Mouse (Mus musculus) kidney, embryonic 14.5 days (tissue): ENCODE data around the gene Dock10. TPM values are rescaled to one million over a fixed set of nuclear protein-coding genes. Genes with fewer than 3 reads are reported as not detected.

Experiments
- ATAC-seq: fragments of 200-750 bp; cut with Nextera tagmentation; 2 replicates; pipeline ENCODE4 v1.8.0; 2017; ENCODE audit warnings: moderate number of reproducible peaks, mild to moderate bottlenecking, moderate TSS enrichment, moderate library complexity; ENCODE audit not compliant: low FRiP score, low TSS enrichment
- H3K27ac ChIP-seq: fragments of 300-500 bp; sonication (generic); 2 replicates; pipeline ENCODE4 v1.5.1; 2014; ENCODE audit warnings: low read depth, mild to moderate bottlenecking, low read length, moderate library complexity, mixed read lengths
- H3K27me3 ChIP-seq: fragments of 300-500 bp; sonication (generic); 2 replicates; pipeline ENCODE4 v1.6.1; 2014; ENCODE audit warnings: mild to moderate bottlenecking, low read length; ENCODE audit not compliant: control insufficient read depth, insufficient read depth
- H3K36me3 ChIP-seq: fragments of 300-500 bp; sonication (generic); 2 replicates; pipeline ENCODE4 v1.6.1; 2014; ENCODE audit warnings: low read length, mixed read lengths; ENCODE audit not compliant: control insufficient read depth, insufficient read depth
- H3K4me1 ChIP-seq: fragments of 300-500 bp; sonication (generic); 2 replicates; pipeline ENCODE4 v1.6.1; 2014; ENCODE audit warnings: low read length, mixed read lengths; ENCODE audit not compliant: control insufficient read depth, insufficient read depth
- H3K4me2 ChIP-seq: fragments of 300-500 bp; sonication (generic); replicated peaks from 2 replicates; pipeline ENCODE4 v1.6.1; 2014; ENCODE audit warnings: low read depth, mild to moderate bottlenecking, low read length
- H3K4me3 ChIP-seq: fragments of 300-500 bp; sonication (generic); 2 replicates; pipeline ENCODE4 v1.5.1; 2014; ENCODE audit warnings: mild to moderate bottlenecking, low read length
- H3K9ac ChIP-seq: fragments of 300-500 bp; sonication (generic); 2 replicates; pipeline ENCODE4 v1.6.1; 2014; ENCODE audit warnings: low read depth, mild to moderate bottlenecking, low read length, moderate library complexity
- H3K9me3 ChIP-seq: fragments of 300-500 bp; sonication (generic); 2 replicates; pipeline ENCODE4 v1.6.1; 2016; ENCODE audit warnings: low read length; ENCODE audit not compliant: control insufficient read depth
- WGBS: fragments of 180-500 bp; shearing (Covaris S2); extraction: QIAGEN DNeasy Blood & Tissue Kit; methylation state at CpG from one replicate; pipeline ENCODE4 v1.1.7; 2014; 5-methylcytosine and 5-hydroxymethylcytosine counted together
- polyA plus RNA-seq: library from polyadenylated mRNA; unstranded; fragments of >200 nt; fragmentation: Nextera tagmentation; extraction: Ambion mirVana; gene quantifications from 2 replicates; pipeline ENCODE4 v1.2.1, GENCODE M21; 2014

Dock10 gene
- polyA plus RNA-seq, 1 experiment from 2014 or later, result 7.1 TPM

DNA sequence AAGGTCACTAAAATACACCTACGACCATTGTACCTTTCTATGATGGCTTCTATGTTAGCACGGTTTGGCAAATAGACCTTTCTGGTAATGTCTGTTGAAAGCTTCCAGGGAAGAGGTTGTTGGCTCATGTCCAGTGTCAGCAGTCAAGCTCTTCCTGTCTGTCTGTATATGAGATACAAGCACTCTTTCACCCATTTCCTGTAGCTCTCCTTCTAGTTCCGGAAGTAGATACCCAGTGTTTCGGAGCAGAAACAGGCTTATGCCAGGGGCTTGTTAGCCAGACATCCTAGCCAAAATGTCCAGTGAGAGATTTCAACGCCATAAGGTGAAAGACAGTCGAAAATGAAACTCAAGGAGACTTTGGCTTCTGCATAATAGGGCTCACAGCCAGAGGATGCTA lies 38.9 kb downstream of the Dock10 start:
- no peak overlapping the region for H3K27ac ChIP-seq
- no peaks in the 10 kb centered on the region for H3K27me3 ChIP-seq
- no peak for ATAC-seq
- H3K4me1 ChIP-seq, result no peaks in the 10 kb centered on the region
- WGBS, result 80% methylated on average over 6 of the region's 6 CpGs
- H3K9ac ChIP-seq, result no peak overlapping the region
- H3K4me2 ChIP-seq, result no peak overlapping the region
- no peaks in the 10 kb centered on the region for H3K36me3 ChIP-seq
- H3K4me3 ChIP-seq, result no peak overlapping the region
- H3K9me3 ChIP-seq, result no peaks in the 10 kb centered on the region

DNA sequence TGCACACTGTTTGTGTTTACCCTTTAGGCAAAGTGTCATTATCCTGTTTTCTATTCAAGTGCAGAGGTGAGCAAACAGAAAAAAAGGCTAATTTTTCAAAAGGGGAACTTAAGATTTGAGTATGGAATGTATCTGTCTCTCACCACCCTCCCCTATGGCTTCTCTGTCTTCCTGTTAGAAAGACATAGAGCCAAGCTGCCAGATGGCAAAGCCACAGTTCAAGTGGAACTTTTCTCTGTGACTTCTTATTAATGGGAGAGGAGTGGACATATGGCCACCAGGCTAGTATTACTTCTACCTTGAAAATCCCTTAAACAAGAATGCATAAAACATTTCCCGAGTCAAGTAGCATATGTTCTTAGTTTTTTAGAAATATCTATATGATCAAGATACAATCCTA lies 39.7 kb downstream of the Dock10 start:
- WGBS, result 95% methylated on average over 1 of the region's 1 CpGs
- no peak for ATAC-seq
- no peak overlapping the region for H3K4me2 ChIP-seq
- no peak overlapping the region for H3K4me3 ChIP-seq
- no peak overlapping the region for H3K9ac ChIP-seq
- no peaks in the 10 kb centered on the region for H3K9me3 ChIP-seq
- no peak overlapping the region for H3K27ac ChIP-seq
- no peaks in the 10 kb centered on the region for H3K4me1 ChIP-seq
- no peaks in the 10 kb centered on the region for H3K27me3 ChIP-seq
- H3K36me3 ChIP-seq, result no peaks in the 10 kb centered on the region

DNA sequence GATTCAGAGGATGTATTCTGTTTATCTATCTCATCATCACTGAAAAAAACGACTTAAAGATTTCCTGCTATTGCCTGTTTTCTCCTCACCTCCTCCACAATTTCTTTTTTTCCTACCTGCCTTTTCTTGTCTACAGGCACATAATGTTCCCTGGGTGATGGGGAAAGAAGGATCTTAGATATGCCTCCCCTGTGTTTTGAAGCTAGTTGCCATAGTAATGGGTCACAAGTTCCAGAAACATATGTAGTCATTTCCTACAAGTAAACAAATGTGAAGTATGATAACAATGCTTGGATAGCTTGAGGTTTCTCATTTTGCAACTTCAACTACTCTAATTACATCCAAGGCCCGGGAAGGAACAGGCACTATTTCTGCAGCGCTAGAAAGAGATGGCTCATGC lies 42.4 kb downstream of the Dock10 start:
- Histone ChIP-seq H3K27me3 (no peaks in the 10 kb centered on the region), H3K4me2 (no peak overlapping the region), H3K27ac (no peak overlapping the region), H3K4me1 (no peaks in the 10 kb centered on the region), H3K4me3 (no peak overlapping the region), H3K9me3 (no peaks in the 10 kb centered on the region), H3K9ac (no peak overlapping the region), H3K36me3 (no peaks in the 10 kb centered on the region)
- ATAC-seq, result no peak
- WGBS, result 71% methylated on average over 3 of the region's 3 CpGs

DNA sequence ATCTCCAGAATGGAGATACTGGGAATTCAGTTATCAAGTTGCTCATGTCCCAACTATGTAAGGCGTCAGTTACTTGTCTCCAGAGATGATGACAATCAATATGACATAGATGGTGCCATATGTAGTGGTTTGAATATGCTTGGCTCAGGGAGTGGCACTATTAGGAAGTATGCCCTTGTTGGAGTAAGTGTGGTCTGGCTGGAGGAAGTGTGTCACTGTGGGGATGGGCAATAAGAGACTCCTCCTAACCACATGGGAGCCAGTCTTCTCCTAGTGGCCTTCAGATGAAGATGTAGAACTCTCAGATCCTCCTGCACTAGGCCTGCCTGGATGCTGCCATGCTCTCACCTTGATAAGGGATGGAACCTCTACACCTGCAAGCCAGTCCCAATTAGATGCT lies 44.4 kb downstream of the Dock10 start:
- Histone ChIP-seq H3K4me1 (no peaks in the 10 kb centered on the region), H3K9me3 (no peaks in the 10 kb centered on the region), H3K27me3 (no peaks in the 10 kb centered on the region), H3K36me3 (no peaks in the 10 kb centered on the region), H3K27ac (no peak overlapping the region), H3K9ac (no peak overlapping the region), H3K4me2 (no peak overlapping the region), H3K4me3 (no peak overlapping the region)
- WGBS, result 96% methylated on average over 1 of the region's 1 CpGs
- no peak for ATAC-seq

DNA sequence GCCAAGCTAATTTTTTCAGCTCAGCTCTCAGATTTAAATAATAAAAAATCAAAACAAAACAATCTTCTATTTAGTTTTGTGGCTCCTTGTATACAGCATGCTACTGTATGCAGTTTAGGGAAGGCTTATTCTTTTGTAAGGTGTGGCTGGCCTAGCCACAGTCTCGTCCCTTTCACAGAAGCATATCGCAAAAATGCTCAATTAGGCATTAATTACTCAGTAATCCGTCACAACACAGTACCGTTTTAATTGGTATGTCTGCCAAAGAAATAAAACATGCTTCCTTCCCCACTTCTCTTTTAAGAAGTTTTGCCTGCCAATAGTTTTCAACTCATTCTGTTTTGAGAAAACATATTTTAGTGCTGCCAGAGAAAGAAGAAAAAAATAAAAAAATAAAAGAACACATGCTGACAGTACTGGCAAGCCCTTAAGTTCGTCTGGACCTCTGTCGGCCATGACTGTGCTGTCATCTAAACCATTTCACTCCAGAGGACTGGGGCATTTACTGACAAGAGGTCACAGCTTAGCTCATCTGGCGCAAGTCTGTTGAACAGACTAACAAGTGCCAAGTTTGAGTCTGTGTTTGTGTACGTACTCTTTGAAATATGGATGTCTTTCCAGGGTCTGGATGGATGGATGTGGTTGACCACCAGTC lies 47.6 kb downstream of the Dock10 start:
- H3K4me1 ChIP-seq, result no peaks in the 10 kb centered on the region
- H3K36me3 ChIP-seq, result no peaks in the 10 kb centered on the region
- H3K9ac ChIP-seq, result no peak overlapping the region
- WGBS, result 58% methylated on average over 8 of the region's 8 CpGs
- no peak overlapping the region for H3K27ac ChIP-seq
- no peaks in the 10 kb centered on the region for H3K27me3 ChIP-seq
- H3K4me2 ChIP-seq, result no peak overlapping the region
- no peak for ATAC-seq
- H3K9me3 ChIP-seq, result no peaks in the 10 kb centered on the region
- no peak overlapping the region for H3K4me3 ChIP-seq

DNA sequence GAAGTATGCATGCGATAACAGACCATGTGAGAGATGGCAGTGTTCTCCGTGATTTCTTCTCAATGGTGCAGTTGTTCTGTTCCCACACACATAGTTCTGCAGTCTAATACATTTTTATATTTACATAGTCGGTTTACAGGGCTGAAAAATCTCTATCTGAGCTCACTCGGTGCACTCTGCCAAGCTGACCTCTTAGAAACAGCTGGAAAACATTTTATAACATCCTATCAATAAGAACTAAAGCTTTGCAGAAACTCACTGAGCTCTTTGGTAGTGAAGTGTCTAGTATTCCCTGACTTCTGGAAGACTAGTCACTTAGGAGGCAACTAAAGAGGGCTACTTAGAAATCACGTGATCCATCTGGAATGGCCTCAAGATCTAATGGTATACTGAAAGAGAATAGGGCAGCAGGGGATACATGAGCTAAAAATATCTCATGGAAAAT lies 48.2 kb downstream of the Dock10 start:
- Histone ChIP-seq H3K4me3 (no peak overlapping the region), H3K9ac (no peak overlapping the region), H3K4me2 (no peak overlapping the region), H3K27ac (no peak overlapping the region), H3K4me1 (no peaks in the 10 kb centered on the region), H3K27me3 (no peaks in the 10 kb centered on the region), H3K9me3 (no peaks in the 10 kb centered on the region), H3K36me3 (no peaks in the 10 kb centered on the region)
- WGBS, result 62% methylated on average over 5 of the region's 5 CpGs
- ATAC-seq, result no peak

DNA sequence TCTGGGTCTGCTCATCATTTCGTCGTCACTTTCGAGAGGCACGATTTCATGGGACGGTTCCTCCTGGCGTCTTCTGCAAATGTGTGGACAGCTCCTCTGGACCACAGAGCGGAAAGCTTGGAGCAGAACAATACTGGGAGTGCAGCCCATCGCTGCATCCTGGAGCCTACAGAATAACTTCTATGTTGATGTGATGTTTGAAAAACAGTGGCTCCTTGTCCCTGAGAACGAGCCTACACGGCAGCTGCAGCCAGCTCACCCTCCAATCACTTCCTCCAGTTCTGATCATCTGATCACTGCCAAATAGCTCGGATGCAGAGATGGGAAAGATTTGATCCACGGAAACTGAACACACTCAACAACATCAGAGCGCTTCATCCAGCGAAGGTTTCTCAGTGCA lies 49.0 kb downstream of the Dock10 start:
- H3K4me1 ChIP-seq, result no peaks in the 10 kb centered on the region
- 79% methylated on average over 14 of the region's 14 CpGs for WGBS
- no peak for ATAC-seq
- no peaks in the 10 kb centered on the region for H3K36me3 ChIP-seq
- H3K27ac ChIP-seq, result no peak overlapping the region
- no peak overlapping the region for H3K9ac ChIP-seq
- H3K9me3 ChIP-seq, result no peaks in the 10 kb centered on the region
- H3K4me3 ChIP-seq, result no peak overlapping the region
- H3K4me2 ChIP-seq, result no peak overlapping the region
- no peaks in the 10 kb centered on the region for H3K27me3 ChIP-seq

DNA sequence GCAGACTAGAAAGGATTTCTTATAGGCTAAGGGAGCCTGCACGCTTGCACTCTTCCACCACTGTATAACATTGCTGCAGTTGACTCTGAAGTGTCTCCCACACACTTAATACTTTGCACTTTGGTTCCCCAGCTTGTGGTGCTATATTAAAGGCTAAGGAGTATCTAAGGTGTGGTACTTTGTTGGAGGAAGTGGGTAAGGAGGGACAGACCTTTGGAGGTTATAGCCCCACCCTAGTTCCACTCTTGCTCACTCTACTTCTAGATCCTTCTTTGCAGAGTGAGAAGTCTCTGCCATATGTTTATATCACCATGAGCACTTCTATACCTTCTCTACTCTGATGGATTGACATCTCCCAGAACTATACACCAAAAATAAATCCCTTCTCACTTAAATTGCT lies 55.0 kb downstream of the Dock10 start:
- WGBS, result 92% methylated on average over 1 of the region's 1 CpGs

DNA sequence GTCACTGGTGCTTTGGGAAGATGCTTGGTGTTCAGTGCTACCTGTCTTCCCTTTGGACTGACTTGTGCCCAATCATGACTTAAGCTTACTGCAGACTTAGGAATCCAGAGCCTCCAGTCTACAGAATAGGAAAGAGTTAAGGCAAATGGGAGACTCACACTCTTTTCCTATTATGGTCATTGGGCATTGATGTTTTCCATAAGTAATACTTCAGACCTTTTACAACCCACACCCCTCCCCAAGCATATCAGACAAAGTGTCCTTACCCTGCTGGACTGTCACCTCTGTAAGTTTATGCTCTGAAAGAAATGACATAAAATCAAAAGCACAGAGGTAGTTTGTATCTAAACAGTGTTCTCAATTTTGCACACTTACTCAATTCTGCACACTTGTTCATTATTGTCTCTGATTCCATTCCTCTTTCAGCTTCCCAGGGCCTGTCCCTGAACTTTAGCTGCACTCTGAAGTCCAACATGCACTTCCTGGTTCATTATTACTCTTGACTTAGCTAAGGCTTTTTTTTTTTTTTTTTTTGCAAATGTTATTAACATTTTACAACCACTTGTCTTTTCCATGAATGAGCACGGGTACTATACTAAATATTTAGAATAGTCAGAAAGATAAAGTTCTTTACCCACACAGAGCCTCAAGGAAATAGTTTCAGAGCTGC lies 82.2 kb downstream of the Dock10 start:
- Histone ChIP-seq H3K4me2 (no peak overlapping the region), H3K9ac (no peak overlapping the region), H3K4me1 (no peaks in the 10 kb centered on the region), H3K9me3 (no peaks in the 10 kb centered on the region), H3K36me3 (no peaks in the 10 kb centered on the region), H3K27ac (no peak overlapping the region), H3K4me3 (no peak overlapping the region), H3K27me3 (no peaks in the 10 kb centered on the region)
- ATAC-seq, result no peak
- WGBS, result 58% methylated on average over 1 of the region's 1 CpGs

More for the DNA sequence above, 55.0 kb downstream of the Dock10 start:
- no peaks in the 10 kb centered on the region for H3K36me3 ChIP-seq
- no peaks in the 10 kb centered on the region for H3K27me3 ChIP-seq
- H3K4me1 ChIP-seq, result no peaks in the 10 kb centered on the region
- H3K4me3 ChIP-seq, result no peak overlapping the region
- no peaks in the 10 kb centered on the region for H3K9me3 ChIP-seq
- ATAC-seq, result no peak
- no peak overlapping the region for H3K27ac ChIP-seq
- no peak overlapping the region for H3K9ac ChIP-seq
- no peak overlapping the region for H3K4me2 ChIP-seq
